Mouse (Mus musculus) heart, adult 18-20 months (tissue): ENCODE measurements around the gene Grip1. TPM values are rescaled to one million over a fixed set of nuclear protein-coding genes. Genes with fewer than 3 reads are reported as not detected.

Experiments used
- DNase-seq, 2 experiments: peaks; one replicate each; pipeline ENCODE4 v3.0.0; 2021 to 2022; ENCODE audit warnings: mixed read lengths in 1 of 2
- total RNA-seq, 2 experiments: library from RNA; stranded (reverse); gene quantifications; 2 replicates each; pipeline ENCODE4 v1.2.3; 2021

The Grip1 gene
- total RNA-seq, 2 experiments from 2014 or later: 0.50 to 0.59 TPM

GRCm38 (mm10) chr10:120136020-120136562, 682.5 kb downstream of the Grip1 start:
- no peak for DNase-seq

Other genes with a start within 250 kb of the Grip1 start
- 10 to 100 TPM; 35.8 to 48.5 TPM for gene Cand1, start 213.8 kb upstream of the Grip1 start, total RNA-seq